Mouse (Mus musculus): ENCODE results near the gene Irgm2.

DNA sequence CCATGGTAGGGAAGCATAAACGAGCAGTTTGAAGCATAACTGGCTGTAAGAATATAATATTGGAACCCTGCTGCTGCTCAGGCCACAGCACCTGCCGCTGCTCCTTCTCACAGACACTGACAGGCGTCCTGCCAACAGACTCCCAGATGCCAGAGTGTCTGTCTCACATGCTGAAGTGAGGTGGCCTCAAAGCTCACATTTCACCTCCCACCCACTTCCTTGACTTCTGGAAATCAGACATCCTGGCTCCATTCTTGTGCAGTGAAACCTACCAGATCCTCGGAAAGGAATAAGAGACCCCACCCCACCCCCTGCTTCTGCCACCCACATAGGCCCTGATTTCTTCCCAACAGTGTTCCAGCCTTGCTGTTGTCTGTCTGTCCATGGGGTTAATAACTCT, 24.3 kb downstream of the Irgm2 start:
- TF ChIP-seq CTCF (IDR thresholded peaks at IDR 0.05; ENCODE audit: low read depth, low read length) = no peak
- TF ChIP-seq TAL1 (conservative IDR thresholded peaks at IDR 0.05; ENCODE audit: low read depth, low read length) = no peak
- no peak for TF ChIP-seq GATA1 (IDR thresholded peaks at IDR 0.05; ENCODE audit: borderline replicate concordance, low read length)
- no peak for TF ChIP-seq POLR2AphosphoS5 (IDR thresholded peaks at IDR 0.05; ENCODE audit: insufficient replicate concordance, low read depth, low read length)
